Mouse (Mus musculus) central nervous system, embryonic 11.5 days (tissue): ENCODE data around the gene Sval3. TPM values are rescaled to one million over a fixed set of nuclear protein-coding genes. Genes with fewer than 3 reads are reported as not detected.

Source experiments
- polyA plus RNA-seq: library from polyadenylated mRNA; depleted of rRNA; stranded (reverse); fragments of >200 nt; gene quantifications from 2 replicates; pipeline ENCODE4 v1.2.3, GENCODE M21; 2012; rRNA removed

The Sval3 gene
- polyA plus RNA-seq: not detected in 2 replicates

DNA sequence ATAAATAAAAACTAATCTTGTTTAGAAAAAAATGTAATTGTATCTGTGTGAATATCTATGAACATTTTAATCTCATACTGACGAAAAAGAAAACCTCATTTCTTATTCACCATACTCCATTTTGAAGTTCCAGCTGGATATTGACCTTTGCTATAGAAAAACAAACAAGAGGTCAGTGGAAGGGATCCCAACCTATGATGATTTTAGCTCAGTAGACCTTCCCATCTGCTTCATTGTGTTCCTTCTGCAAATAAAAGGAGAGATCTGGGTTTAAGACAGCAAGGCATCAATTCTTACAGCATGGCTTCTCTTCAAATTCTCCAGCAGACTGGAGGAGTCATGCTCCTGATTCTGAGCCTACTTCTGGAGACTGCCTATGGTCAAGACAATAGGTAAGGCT lies at the start of gene Sval3:
TSS of gene Sval3 (plus strand) at position 301 of the 400 bp plus-strand sequence.

DNA sequence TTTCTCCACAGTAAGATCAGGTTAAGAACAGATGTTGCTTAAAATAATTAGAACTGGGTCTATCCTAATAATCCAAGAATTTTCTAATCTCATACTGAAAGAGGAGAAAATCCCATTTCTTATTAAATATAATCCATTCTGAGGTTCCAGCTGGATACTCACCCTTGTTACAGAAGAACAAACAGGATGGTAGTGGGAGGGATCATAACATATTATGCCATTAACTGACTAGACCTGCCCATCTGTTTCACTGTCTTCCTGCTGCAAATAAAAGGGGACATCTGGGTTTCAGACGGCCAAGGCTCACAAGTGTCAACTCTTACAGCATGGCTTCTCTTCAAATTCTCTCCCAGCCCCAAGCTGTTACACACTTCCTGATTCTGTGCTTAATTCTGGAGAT lies 16.6 kb upstream of the Sval3 start, which contains the start of gene Sval1:
TSS of gene Sval1 (plus strand) at position 301 of the 400 bp plus-strand sequence.

Other genes starting within 250 kb of the Sval3 start
- not detected in 2 replicates for gene Olfr459, start 193.0 kb upstream of the Sval3 start, polyA plus RNA-seq
- gene Pip, start 120.6 kb upstream of the Sval3 start, polyA plus RNA-seq: not detected in 2 replicates
- gene Sval2, start 115.2 kb upstream of the Sval3 start, polyA plus RNA-seq: not detected in 2 replicates
- gene Sval1, start 16.5 kb upstream of the Sval3 start, polyA plus RNA-seq: not detected in 2 replicates
- gene Sva, start 70.3 kb downstream of the Sval3 start, polyA plus RNA-seq: not detected in 2 replicates
- gene Tas2r139, start 172.8 kb downstream of the Sval3 start, polyA plus RNA-seq: not detected in 2 replicates
- not detected in 2 replicates for gene Tas2r144, start 247.2 kb downstream of the Sval3 start, polyA plus RNA-seq